Mouse (Mus musculus): ENCODE measurements at regions not wholly inside any gene's neighbourhood (a gene's known extent, or its start where the extent isn't known, plus 50 kb on each side); places are given as distances from the start of the nearest gene placed in this dataset.

DNA sequence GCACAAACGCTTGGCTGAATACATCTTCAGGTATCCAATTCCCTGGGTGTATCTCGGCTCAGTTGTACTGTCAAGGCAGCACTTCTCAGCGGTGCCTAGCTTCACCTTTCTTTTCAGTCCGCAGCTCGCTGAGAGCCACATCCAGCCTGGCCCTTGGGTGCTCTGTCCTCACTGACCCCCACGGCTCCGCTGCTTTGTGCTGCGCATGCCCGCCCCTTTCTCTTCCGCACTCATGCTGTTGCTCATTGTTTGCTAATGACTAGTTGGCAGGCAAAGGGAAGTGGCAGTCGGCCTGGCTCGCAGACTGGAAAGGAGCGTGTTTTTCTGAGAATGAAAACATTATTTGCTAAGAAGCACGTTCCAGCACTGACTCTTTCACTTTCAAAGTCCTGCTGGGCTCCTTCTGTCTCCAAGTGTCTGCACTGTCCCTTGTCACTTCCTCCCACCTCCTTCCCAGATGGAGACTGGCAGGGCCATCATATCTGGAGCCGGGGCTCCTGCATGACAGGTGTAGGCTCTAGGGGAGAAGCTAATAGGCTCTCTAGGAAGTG, 146.7 kb upstream of the Kif2a start:
- TF ChIP-seq CTCF (conservative IDR thresholded peaks at IDR 0.05; ENCODE audit: low read length) (no peak), POU5F1 (IDR thresholded peaks at IDR 0.05; ENCODE audit: borderline replicate concordance, low read length) (no peak), NANOG (IDR thresholded peaks at IDR 0.05; ENCODE audit: borderline replicate concordance, low read length) (no peak)

Data from E14TG2a.4 (cell line).